Mouse (Mus musculus): ENCODE results near the gene Muc20.

Gene Muc20

GRCm38 (mm10) chr16:32796676-32797425 lies 384 bp downstream of the Muc20 start:
- in situ Hi-C loops (cut with MseI, MboI), result no loop called here

DNA sequence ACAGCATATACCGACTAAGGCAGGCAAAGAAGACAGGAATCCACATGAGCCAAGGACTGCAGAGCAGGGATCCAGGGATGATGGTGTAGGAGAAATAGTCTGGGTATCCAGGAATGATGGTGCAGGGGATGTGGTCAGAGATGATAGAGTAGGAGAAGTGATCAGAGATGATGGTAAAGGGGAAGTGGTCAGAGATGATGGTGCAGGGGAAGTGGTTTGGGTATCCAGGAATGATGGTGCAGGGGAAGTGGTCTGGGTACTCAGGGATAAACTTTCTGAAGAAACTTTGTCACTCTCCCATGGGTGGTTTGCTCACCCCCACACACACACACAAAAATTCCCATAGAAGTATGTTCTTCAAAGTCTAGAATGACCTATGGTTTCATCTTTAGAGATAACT lies 2.1 kb downstream of the Muc20 start:
- in situ Hi-C loops (cut with MseI, MboI), result no loop called here

DNA sequence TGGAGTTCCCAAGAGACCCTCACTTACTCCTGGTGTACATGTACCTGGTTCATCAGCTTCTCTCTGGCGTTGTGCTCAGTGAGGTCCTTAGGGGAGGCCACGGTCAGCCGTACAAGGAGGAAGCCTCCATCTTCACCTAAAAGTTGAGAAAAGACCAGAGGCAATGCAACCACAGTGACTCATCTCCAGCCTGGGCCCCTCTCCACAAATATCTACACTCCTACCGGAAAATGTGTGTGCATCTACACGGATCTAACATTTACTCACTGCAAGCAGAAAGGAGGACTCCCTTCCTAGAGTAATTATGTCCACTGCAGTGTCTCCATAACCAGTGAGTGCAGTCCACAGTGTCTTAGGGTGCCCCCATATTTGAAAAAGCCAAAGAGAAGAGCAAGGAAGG lies 7.2 kb downstream of the Muc20 start:
- in situ Hi-C loops (cut with MseI, MboI), result no loop called here

- in situ Hi-C loops (cut with MseI, MboI), result no loop called here
Measured at GRCm38 (mm10) chr16:32784840-32785239, 12.4 kb downstream of the Muc20 start.

DNA sequence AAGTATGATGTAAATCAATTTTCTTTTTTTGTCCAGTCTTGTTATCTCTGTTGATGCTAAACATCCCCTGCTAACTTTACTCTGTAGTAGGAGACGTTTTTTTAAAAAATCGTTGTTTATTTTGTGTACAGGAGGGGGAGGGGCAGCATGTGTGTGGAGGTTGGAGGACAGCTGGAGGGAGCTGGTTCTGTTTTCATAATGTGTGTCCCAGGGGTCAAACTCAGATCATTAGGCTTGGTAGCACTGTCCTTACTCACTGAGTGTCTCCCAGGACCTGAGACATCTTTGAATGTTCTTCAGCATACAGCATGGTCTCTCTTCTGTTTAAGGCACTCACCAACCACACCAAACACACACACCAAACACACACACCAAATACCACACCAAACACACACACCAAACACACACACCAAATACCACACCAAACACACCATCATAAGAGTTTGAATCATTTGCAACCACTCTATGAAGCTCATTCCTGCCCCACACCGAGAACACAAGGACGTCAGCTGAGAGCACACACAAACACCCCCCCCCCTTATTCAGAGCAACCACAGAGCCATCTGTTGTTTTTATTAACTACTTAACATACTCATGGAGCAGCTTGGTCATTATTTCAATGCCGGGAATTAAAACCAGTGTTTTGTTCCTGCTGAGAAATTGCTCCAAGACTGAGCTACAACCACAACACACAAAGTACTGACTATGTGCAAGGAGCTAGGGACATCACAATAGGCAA lies 13.7 kb downstream of the Muc20 start:
- in situ Hi-C loops (cut with MseI, MboI), result no loop called here

DNA sequence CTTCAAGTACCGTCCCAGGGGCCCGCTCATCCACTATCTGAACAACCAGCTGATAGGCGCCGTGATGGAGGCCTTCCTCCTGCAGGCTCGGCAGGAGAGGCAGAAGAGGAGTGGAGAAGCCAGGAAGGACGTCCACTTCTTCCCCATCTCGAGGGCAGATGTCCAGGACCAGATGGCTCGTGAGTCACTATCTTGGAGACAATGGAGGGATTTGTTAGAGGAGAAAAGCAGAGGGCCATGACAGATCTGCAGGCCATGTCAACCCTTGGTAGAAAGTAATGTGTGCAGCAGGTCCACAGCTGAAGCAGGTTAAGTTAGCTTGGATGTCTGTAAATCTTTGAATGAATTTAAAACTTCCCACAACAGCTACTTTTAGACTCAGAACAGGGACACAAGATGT lies 18.3 kb downstream of the Muc20 start:
- in situ Hi-C loops (cut with MseI, MboI), result no loop called here

DNA sequence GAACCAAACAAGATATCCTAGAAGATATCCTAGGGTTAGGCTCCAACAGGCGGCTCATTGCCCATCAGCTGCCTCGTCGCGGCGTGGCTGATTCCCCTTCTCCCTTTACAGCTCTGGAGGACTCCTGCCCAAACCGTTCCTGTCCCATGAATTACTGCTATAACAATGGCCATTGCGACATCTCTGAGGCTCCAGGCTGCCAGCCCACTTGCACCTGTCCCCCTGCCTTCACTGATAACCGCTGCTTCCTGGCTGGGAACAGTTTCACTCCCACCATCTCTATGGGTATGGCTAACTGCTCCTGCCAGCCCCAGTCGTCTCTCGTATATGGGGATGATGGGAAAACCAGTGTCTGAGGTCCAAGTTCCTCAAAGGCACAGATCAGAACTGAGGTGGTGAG lies 20.6 kb downstream of the Muc20 start:
- in situ Hi-C loops (cut with MseI, MboI), result no loop called here

GRCm38 (mm10) chr16:32766904-32767303 lies 30.3 kb downstream of the Muc20 start:
- in situ Hi-C loops (cut with MseI, MboI), result no loop called here

DNA sequence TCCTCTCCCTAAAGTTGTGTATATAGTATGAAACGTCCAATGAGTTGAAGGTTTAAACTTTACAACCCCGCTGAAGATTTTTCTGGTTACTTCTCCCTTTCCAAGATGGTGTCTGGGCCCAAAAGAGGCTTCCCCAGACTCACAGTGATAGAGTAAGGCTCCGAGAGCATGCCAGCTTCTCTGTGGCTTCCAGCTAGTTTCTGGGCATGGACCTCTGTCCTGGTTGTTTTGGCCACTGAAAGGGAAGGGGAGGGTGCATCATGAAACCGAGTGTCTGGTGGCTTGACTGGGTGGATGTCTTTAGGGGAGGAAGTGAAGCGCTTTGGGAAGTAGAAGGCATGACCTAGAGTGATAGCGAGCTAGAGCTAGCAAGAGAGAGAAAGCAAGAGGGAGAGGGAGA lies 32.3 kb downstream of the Muc20 start:
- in situ Hi-C loops (cut with MseI, MboI), result no loop called here

DNA sequence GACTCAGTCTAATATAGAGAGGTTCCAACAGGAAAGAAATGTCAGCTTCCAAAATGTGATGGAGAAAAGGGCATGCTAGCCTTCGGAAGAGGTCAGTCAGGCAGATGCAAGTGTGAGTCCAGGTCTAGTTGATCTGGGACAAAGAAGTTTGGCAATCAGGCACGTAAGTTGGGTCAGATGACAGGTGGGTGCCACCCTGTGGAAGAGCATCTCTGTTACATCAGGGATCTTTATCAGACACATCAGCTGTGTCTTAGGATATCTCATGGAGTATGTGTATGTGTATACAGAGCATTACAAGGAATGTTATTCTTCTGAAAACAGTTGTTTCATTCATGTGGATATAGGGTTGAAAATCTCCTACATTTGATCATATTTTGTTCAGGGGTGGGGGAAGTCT lies 32.7 kb downstream of the Muc20 start:
- in situ Hi-C loops (cut with MseI, MboI), result no loop called here

- in situ Hi-C loops (cut with MseI, MboI), result no loop called here
Measured at GRCm38 (mm10) chr16:32750242-32751127, 46.8 kb downstream of the Muc20 start.

- in situ Hi-C loops (cut with MseI, MboI), result no loop called here
Measured at GRCm38 (mm10) chr16:32745852-32746251, 51.4 kb downstream of the Muc20 start.

DNA sequence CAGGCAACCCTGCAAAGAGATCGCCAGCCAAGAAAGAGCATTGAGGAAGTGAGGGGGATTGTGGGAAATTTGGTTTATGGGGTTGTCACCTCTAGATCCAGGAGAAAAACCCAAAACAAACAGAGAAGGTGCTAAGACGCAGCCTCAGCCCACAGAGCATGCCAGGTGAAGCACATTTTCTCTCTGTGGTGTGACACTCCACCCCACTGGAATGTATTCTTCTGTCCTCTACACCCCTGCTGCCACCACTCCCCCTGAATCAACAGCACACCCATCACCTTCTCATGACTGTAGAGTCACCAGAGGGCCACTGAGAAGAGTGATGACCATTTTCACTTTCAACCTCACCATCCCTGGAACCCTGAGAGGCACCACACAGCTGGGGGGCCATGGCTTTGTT lies 54.5 kb downstream of the Muc20 start:
- in situ Hi-C loops (cut with MseI, MboI), result no loop called here

DNA sequence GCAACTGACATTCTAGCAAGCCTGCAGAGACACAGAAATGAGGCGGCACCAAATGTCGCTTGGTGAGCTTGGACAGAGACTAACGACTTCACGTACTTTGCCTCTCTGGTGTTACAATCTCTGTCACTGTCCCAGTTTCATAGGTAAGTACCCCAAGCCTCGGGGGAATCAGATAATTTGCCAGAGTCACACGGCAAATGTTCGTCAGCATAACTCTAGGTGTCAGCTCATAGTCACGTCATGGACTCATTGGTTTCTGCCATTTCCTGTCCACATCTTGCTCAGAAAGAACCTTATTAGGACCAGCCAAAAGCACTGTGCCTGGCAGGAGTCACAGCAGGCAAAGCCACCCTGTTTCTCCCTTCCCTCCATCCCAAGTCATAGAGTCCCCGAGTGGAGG lies 55.9 kb downstream of the Muc20 start:
- in situ Hi-C loops (cut with MseI, MboI), result no loop called here

DNA sequence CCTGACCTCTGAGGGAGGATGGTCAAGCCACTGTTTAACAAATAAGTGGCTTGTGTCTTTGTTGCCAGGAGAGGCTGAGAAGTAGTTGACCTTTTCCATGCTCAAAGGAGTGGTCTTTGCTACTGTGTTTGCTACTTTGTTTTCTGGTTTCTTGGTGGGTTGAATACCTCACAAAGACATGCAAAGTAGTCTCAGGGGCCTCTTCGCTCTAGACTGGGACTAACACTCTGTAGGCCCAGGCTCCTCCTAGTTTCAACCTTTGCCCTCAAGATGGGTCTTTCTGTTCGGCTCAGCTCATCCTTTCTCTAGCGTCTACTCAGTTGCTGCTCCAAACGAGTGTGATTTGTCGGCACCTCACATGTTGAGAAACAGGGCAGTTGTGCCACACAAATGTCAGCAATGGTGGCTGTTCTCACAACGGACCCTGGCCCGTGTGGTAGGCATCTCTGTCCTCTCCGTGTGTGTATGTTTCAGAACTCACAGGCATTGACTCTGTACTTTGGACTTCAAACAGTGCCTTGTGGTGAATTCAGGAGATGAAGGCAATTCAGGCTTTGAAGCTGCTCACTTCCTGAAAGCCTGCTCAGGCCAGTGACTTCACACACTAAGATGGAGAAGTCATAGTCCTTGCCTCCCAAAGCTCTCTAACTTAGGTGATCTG lies 57.1 kb downstream of the Muc20 start:
- in situ Hi-C loops (cut with MseI, MboI), result no loop called here

DNA sequence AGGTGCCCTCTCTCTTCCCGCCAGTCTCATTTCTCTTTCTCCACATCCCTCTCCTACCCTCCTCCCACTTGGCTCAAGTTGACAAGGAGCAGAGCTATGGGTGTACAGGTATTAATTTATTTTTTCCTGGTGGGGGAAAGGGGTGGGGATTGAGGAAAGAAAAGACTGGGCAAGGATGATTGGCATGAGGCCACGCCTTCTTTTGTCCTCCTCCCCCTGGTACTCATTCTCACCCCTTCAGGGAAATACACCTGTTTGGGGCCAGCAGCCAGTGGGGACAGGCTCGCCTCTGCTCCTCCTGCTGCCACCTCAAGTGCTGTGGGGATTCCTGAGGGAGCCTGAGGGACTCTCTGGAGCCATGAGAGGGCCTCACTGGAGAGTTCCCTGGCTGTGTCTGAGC lies 61.2 kb downstream of the Muc20 start:
- in situ Hi-C loops (cut with MseI, MboI), result no loop called here

GRCm38 (mm10) chr16:32735586-32735985 lies 61.6 kb downstream of the Muc20 start, which contains the start of gene Muc4:
Gene Muc4, plus strand, starts transcription at chr16:32735886.
- in situ Hi-C loops (cut with MseI, MboI), result no loop called here

- in situ Hi-C loops (cut with MseI, MboI), result no loop called here
Measured at GRCm38 (mm10) chr16:32733213-32733612, 64.0 kb downstream of the Muc20 start.

GRCm38 (mm10) chr16:32728730-32729129 lies 68.5 kb downstream of the Muc20 start:
- in situ Hi-C loops (cut with MseI, MboI), result no loop called here

GRCm38 (mm10) chr16:32728240-32728639 lies 69.0 kb downstream of the Muc20 start:
- in situ Hi-C loops (cut with MseI, MboI), result no loop called here

Data from mouse trophoblast stem cell (cell line).